Mouse (Mus musculus) layer of hippocampus, adult 8-10 months (tissue): ENCODE data around the gene Cyp8b1. TPM values are rescaled to one million over a fixed set of nuclear protein-coding genes. Genes with fewer than 3 reads are reported as not detected.

ENCODE experiments used
- DNase-seq, 2 experiments: peaks; one replicate each; pipeline ENCODE4 v3.0.0; 2022; ENCODE audit warnings: low spot score in 2 of 2
- total RNA-seq, 4 experiments: library from RNA; stranded (reverse); gene quantifications; 2 replicates each; pipeline ENCODE4 v1.2.4; 2022

The Cyp8b1 gene
- total RNA-seq, 4 experiments from 2014 or later = not detected

GRCm38 (mm10) chr9:121919027-121919501 lies 3.0 kb upstream of the Cyp8b1 start:
- DNase-seq = no peak

DNA sequence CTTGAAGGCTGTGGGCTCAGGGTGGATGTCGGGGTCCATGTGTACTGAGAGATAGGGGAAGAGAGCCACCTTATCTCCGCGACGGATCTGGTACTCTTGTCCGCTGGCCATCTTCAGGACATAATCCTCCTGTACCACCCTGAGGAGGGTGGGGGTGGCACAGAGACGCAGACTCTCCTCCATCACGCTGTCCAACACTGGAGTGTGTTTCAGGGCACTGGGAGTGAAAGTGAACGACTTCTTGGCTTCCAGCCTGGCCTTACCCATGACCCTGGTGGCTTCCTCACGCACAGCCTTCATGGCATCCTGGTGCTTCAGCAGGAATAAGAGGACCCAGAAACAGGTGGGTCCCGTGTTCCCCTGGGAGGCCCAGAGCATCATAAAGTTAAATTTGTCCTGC lies 1.0 kb downstream of the Cyp8b1 start:
- no peak for DNase-seq

DNA sequence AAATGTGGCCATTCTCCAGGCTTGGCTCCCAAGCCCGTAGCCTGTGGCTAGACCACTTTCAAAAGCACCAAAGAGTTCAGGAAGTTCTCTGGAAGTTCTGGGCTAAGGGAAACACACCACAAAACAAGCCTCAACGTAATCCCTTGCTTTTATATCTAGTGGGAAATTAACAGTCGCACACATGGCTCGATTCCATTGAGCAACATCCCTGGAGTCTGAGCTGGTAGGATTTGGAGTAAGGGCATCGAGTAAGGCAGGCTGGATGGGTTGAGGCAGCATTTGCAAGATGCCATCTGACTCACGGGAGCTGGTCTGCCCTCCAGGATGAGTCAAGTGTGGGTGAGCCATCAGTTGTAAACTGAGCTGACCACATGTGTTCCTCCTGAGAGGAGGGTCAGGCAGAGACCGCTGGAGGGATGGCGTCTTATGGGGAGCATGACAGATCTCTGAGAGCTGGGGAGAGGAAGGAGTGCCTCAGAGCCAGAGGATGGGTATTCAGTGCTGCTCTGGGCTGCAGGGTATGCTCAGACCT lies 1.8 kb downstream of the Cyp8b1 start:
- no peak for DNase-seq

DNA sequence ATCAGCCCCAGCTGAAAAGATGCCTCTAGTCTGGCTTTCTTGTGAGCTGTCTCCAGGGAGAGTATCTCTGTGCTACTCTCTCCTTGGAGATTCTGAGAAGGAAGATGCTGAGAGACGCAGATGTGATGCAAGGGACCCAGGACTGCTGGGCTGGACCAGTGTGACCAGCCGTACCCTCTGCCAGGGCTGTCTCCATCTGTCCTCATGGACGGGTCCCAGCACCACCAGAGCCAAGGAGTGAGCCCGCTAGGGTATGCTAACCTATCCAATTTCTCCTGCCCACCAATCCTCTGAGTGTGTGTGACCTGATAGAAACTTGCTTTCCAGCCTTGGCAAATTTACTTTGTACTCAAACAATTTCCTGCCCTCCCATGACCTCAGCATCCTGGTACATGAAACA lies 3.3 kb downstream of the Cyp8b1 start:
- no peak for DNase-seq

DNA sequence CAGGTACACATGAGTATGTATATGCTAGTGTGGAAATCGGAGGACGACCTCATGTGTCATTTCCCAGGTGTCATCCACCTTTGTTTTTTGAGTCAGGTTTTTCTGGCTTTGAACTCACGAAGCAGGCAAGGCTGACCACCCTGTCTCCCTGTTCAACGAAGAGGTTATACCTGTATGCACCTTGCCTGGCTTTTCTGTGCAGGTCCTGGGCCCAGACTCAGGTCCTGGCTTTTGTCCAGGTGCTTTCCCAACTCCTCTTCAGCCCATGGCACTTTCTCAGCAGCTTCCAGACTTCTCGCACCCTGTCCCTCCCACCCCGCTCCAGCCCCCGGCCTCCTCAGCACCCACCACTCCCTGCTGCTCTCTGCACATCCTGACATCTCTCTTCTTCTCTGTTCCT lies 4.9 kb downstream of the Cyp8b1 start:
- DNase-seq = no peak

GRCm38 (mm10) chr9:121909635-121910034 lies 6.5 kb downstream of the Cyp8b1 start:
- no peak for DNase-seq

DNA sequence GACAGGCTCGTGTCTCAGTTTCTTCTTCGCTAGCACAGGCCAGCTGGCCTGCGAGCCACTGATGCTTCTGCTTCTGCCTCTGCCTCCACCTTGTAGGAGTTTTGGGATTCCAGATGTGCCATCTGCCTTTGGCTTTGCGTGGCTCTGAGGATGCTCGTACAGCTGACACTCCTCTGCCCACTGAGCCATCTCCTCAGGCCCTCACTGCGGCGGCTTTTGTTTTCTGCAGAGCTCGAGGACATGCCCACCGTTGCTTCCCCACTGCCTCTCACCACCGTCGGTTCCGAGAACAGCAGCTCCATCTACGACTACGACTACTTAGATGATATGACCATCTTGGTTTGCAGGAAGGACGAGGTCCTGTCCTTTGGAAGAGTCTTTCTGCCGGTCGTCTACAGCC lies 7.8 kb downstream of the Cyp8b1 start:
- no peak for DNase-seq

- no peak for DNase-seq
Observed at GRCm38 (mm10) chr9:121907356-121908070, 8.6 kb downstream of the Cyp8b1 start.

GRCm38 (mm10) chr9:121906456-121906855 lies 9.6 kb downstream of the Cyp8b1 start:
- DNase-seq = no peak

GRCm38 (mm10) chr9:121905556-121906185 lies 10.4 kb downstream of the Cyp8b1 start:
- no peak for DNase-seq

- no peak for DNase-seq
Observed at GRCm38 (mm10) chr9:121904946-121905345, 11.2 kb downstream of the Cyp8b1 start.

- no peak for DNase-seq
Observed at GRCm38 (mm10) chr9:121904319-121904718, 11.8 kb downstream of the Cyp8b1 start.

DNA sequence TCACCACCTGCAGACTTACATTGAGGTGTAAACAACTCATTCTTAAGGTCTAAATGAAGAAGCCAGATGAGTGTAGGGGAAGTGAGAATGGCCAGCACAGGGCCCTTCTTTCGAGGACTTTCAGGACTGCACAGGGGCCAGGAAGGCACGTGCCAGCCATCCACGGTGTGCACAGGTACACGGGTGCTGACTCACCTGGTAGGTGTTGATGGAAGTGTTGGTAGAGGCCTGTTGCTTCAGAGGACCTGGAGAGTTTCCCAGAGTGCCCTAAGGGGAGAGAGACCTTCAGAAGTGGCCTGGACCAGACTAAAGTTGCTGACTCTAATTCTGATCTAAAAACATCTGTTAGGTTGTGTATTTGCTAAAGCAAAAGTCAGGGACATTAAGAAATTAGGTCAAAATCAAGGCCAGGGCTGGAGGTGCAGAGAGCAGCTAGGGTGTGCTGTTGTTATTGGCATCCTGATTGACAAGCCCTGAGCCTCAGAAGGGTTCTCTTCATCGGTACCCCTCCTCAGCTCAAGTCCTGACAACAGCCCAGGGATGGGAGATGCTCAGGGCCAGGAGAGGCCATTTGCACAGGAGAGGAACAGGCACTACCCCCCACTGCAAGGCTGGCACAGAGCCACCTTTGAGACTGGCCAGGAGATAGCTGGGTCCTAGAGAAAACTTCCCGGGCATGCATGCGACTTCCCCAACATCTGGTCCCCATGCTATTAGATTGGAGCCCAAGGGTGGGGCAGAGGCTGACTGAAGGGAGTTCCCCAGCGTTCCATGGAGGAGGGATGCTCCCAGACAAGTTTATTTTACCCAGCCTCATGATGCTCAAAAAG lies 12.4 kb downstream of the Cyp8b1 start:
- no peak for DNase-seq

DNA sequence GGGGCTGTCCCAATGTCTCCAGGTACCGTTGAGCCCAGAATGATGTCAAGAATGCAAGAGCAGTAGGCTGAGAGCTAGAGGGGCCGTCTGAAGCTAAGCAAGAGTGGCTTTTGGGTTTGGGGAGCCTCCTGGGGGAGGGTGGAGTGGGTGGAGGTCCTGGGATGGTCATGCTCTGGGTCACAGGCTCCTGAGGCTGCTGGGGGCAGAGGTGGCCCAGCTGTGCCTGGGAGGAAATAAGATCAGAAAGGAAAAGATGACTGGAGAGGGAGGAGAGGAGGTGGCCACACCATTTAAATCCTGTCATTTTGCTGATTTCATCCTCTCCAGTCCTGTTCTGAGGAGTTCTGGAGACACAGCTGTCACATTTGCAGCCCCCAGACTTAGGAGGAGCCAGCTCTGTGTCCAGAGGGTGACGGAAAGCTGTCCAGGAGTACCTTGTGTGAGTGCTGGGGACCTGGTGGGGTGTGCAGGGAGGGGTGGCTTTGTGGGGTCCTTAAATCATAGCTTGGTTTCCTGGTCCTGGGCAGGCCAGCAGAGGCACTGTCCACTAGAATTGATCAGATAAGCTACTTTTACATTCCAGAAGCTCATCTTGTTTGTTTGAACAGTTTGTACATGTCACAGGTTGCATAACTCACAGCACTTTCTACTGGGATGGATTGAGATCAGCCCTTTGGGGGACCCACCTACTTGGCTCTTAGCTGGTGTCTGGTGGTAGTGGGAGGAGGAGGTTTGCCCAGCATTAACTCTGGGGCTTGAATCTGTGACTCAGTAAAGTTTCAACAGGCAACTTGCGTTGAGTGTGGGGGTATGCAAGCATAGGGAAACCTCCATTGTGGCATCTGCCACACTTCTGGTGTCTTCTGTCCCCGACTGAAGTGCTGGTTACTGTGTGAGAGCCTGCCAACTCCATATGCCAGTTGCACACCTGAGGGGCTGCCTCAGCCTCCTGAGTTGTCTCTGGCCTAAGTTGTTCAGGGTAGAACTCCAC lies 14.1 kb downstream of the Cyp8b1 start:
- DNase-seq = no peak

GRCm38 (mm10) chr9:121900282-121900855 lies 15.7 kb downstream of the Cyp8b1 start:
- no peak for DNase-seq

- no peak for DNase-seq
Observed at GRCm38 (mm10) chr9:121899306-121899705, 16.8 kb downstream of the Cyp8b1 start.

- DNase-seq = no peak
Observed at GRCm38 (mm10) chr9:121898245-121898644, 17.9 kb downstream of the Cyp8b1 start, which contains the start of gene Ackr2. Gene Ackr2, plus strand, starts transcription at chr9:121898355.

DNA sequence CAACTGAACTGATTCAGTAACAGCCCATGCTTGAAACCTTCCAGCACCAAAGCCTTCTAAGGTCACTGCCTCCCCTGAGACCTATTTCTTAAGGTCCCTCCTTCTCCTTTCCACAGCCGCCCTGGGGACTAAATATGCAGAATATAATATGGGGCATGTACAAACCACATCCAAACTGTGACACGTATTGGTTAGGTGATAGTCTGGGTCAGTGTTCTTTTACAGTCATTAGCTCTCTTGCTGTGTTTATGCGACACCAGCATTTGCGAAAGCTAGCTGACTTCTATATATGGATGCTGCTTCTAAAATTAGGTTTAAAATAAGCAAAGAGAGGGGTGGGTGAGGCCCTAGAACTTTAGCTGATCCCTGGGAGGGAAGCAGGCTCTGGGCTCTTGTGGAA lies 19.3 kb downstream of the Cyp8b1 start:
- no peak for DNase-seq

DNA sequence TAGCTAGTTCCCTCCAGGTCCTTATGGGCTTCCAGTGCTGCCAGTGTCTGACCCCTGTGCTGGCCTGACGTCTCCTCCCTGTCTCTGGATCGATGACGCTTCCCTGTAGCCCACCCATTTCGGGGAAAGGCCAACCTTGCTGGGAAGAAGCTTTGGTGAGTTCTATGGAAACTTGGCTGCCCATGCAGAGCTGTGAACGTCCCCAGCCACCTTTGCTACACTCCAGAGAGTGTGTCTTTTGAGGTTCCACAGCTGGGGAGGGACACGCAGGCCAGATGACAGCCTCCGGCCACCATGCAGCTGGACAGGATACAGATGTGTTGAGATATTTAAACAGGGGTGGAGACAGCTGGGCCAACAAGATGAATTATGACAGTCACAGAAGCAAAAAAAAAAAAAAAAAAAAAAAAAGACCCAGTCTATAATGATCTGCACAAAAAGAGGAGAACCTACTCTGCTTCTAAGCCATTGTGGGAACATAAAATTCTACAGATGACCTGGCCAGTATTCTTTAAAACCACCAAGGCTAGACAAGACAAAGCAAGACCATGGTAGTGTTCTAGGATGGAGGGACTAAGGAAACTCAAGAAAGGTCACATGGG lies 20.6 kb downstream of the Cyp8b1 start:
- no peak for DNase-seq

DNA sequence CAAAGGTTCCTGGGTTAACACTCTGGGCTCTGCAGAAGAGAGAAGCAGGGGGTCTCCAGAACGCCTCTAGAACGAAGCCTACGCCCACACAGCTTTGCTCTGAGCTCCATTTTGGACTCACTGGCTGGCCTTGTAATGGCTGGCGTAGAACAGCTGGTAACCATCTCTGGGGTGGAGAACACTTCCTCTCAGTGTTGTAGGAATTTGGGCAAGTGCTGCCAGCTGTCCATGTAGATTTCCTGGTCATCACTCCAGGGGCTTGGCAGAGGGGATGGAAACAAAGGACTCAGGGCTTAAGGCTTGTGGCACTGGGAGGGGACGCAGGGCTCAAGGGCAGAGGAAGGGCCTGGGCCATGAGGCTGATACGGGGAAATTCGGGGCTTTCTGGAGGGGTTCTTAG lies 21.7 kb downstream of the Cyp8b1 start:
- DNase-seq = no peak
